Mouse (Mus musculus) ovary, postnatal 36 days (tissue): ENCODE results near the gene D830030K20Rik.
"Not testable (repeated sequence)": the region's sequence is repeated elsewhere in the genome, so short reads cannot be mapped to it uniquely, and the experiment has no call there.

Experiments
- DNase-seq: peaks from one replicate; pipeline ENCODE4 v3.0.0; 2022; ENCODE audit warnings: low spot score, mixed read lengths

The D830030K20Rik gene

DNA sequence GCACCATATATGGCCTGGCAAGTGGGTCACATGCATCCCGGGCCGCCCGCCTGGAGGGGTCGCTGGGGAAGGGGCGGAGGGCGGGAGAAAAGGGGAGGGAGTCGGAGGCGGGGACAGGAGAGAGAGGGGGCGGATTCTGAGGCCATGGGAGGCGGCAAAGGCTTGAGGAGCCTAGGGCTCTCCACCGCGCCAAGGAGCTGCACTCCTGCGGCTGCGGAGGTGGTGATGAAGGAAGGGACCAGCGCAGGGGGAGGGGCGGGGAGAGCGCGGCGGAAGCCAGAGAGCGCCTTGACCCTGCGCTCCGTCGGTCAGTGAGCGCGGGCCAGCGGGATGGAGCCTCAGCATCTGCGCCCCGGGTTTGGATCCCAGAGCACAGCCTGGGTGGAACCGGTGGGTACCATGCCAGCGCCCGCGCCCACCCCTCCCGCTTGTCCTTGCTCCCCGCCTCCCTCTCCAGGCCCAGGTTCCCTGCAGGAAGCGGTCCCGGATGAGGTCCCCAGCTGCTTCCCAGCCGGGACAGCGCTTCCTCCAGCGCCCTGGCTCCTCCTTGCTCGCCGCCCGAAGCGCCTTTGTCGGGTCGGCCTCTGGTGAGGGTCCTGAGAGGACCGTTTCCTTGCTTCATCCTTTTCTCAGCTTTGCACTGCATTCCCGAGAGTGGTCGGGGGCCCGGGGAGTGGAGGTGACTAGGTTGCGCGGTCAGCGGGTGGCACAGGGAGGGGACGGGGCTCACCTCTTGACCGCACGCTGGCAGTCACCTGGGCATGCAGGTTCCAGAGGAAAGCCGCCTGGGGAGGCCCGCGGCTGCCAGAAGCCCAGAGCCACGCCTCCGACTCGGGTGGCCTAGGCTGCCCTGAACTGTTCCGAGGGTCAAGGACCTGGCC lies at the start of gene D830030K20Rik:
TSS of gene D830030K20Rik (plus strand) at position 217 of the 881 bp plus-strand sequence.
- DNase-seq = not testable (repeated sequence)

DNA sequence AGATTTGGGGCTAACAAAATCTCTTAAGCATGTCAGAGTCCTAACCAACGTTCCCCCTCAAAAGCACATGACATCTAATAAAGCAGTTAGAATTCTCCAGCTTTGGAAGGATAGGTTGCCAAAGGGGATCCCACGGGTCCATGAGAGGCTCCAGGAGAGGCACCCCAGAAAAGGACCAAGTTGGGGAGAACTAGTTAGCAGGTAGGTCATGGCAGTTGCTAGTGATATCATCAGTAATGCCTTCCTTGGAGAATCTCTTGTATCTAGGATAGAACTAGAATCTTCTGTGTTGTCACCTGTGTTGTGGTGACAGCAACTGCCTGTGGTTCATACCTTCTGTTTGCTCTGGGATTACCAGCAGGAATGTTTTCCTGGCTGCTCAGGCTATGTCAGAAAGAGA lies 20.3 kb upstream of the D830030K20Rik start, which contains the start of gene Gm5795:
TSS of gene Gm5795 (plus strand) at position 301 of the 400 bp plus-strand sequence.
- DNase-seq = not testable (repeated sequence)

DNA sequence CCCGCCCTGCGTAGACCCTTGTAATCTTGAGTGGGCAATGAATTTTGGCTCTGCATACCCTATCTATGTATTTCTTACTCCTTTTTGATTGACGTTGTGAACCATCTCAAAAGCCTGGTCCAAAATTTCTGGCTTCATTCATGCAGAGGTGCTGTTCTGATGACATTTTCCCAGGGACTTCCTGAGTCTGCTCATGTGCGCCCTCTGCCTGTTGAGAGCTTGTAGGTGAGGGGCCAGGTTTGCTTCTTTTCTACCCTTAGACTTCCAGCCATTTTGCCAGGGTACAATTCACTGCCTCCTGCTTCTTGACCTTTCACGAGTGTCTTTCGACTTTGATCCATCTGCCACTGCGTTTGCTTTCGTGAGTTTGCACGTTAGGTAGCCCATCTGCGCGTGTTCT lies 1.1 kb downstream of the D830030K20Rik start:
- not testable (repeated sequence) for DNase-seq

DNA sequence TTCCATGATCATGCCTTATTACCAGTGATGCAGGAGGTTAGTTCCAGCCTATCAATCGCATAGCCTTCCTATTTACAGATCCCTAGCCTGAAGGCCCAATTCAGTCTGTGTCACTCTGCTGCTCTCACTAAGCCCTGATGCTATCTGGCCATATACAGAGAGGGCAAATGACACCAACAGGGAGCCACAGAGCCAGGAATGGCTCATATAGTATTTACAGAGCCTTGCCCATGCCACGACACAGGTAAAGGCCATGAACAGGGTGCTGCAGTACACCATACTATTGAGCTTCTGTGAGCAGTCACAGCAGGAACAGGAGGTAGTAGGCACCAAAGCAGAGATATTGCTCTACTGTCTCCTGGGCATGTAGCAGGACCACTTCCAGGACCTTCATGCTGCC lies 54.2 kb downstream of the D830030K20Rik start:
- not testable (repeated sequence) for DNase-seq
